Mouse (Mus musculus) layer of hippocampus, adult 2 months (tissue): ENCODE results near the gene Ablim1. TPM values are rescaled to one million over a fixed set of nuclear protein-coding genes. Genes with fewer than 3 reads are reported as not detected.

Experiments used
- DNase-seq, 2 experiments: peaks; one replicate each; pipeline ENCODE4 v3.0.0; 2022; ENCODE audit warnings: low spot score in 2 of 2
- H3K27ac ChIP-seq: fragments of 200-600 bp; 2 replicates; pipeline ENCODE4 v1.8.1; 2022
- H3K4me3 ChIP-seq: fragments of 200-600 bp; 2 replicates; pipeline ENCODE4 v1.8.1; 2022; ENCODE audit warnings: mild to moderate bottlenecking
- CTCF ChIP-seq: fragments of 200-600 bp; conservative IDR thresholded peaks from 2 replicates; pipeline ENCODE4 v1.8.1; 2022; ENCODE audit warnings: antibody characterized with exemption, mild to moderate bottlenecking, moderate library complexity
- total RNA-seq, 2 experiments: library from RNA; stranded (reverse); gene quantifications; 2 replicates each; pipeline ENCODE4 v1.2.3; 2021

Gene Ablim1
- total RNA-seq, 2 experiments from 2014 or later: 85.1 to 86.0 TPM

GRCm38 (mm10) chr19:57115670-57116069 is 199.0 kb downstream of the Ablim1 start:
- peak overlapping the region; percentile 92 for H3K27ac ChIP-seq
- no peak overlapping the region for H3K4me3 ChIP-seq
- TF ChIP-seq CTCF: peak; percentile 34

GRCm38 (mm10) chr19:57114951-57115350 is 199.8 kb downstream of the Ablim1 start:
- no peak for TF ChIP-seq CTCF
- Histone ChIP-seq H3K27ac (peak overlapping the region; percentile 10; the same call in 1 of the 2 replicates), H3K4me3 (no peak overlapping the region)
- no peak for DNase-seq

More at GRCm38 (mm10) chr19:57115670-57116069, 199.0 kb downstream of the Ablim1 start:
- DNase-seq: no peak

GRCm38 (mm10) chr19:57113975-57114374 is 200.7 kb downstream of the Ablim1 start:
- H3K4me3 ChIP-seq: no peak overlapping the region
- H3K27ac ChIP-seq: no peak overlapping the region
- no peak for TF ChIP-seq CTCF
- no peak for DNase-seq

GRCm38 (mm10) chr19:57112816-57113406 is 201.8 kb downstream of the Ablim1 start:
- H3K27ac ChIP-seq: peak overlapping the region; percentile 64; the same call in 1 of the 2 replicates
- TF ChIP-seq CTCF: no peak
- no peak for DNase-seq
- H3K4me3 ChIP-seq: no peak overlapping the region

GRCm38 (mm10) chr19:57112231-57112815 is 202.4 kb downstream of the Ablim1 start:
- no peak overlapping the region for H3K4me3 ChIP-seq
- no peak for DNase-seq
- no peak for TF ChIP-seq CTCF
- peak overlapping the region; percentile 64; the same call in 1 of the 2 replicates for H3K27ac ChIP-seq

- TF ChIP-seq CTCF: no peak
- no peak for DNase-seq
- H3K27ac ChIP-seq: no peak overlapping the region
- H3K4me3 ChIP-seq: no peak overlapping the region
Observed at GRCm38 (mm10) chr19:57111301-57111700, 203.4 kb downstream of the Ablim1 start.

GRCm38 (mm10) chr19:57109620-57110019 is 205.1 kb downstream of the Ablim1 start:
- TF ChIP-seq CTCF: no peak
- Histone ChIP-seq H3K4me3 (no peak overlapping the region), H3K27ac (peak overlapping the region; percentile 28; the same call in 1 of the 2 replicates)
- DNase-seq: no peak

GRCm38 (mm10) chr19:57106513-57106912 is 208.2 kb downstream of the Ablim1 start:
- TF ChIP-seq CTCF: no peak
- Histone ChIP-seq H3K4me3 (no peak overlapping the region), H3K27ac (peak overlapping the region; percentile 33; the same call in 1 of the 2 replicates)
- DNase-seq: no peak

- no peak for DNase-seq
- TF ChIP-seq CTCF: no peak
Observed at GRCm38 (mm10) chr19:57106031-57106430, 208.7 kb downstream of the Ablim1 start.

GRCm38 (mm10) chr19:57105156-57105555 is 209.6 kb downstream of the Ablim1 start:
- no peak for TF ChIP-seq CTCF

More at GRCm38 (mm10) chr19:57106031-57106430, 208.7 kb downstream of the Ablim1 start:
- no peak overlapping the region for H3K4me3 ChIP-seq
- H3K27ac ChIP-seq: no peak overlapping the region

GRCm38 (mm10) chr19:57104171-57104748 is 210.5 kb downstream of the Ablim1 start:
- TF ChIP-seq CTCF: no peak
- no peak overlapping the region for H3K4me3 ChIP-seq
- no peak for DNase-seq
- H3K27ac ChIP-seq: peak overlapping the region; percentile 32; the same call in 1 of the 2 replicates

More at GRCm38 (mm10) chr19:57105156-57105555, 209.6 kb downstream of the Ablim1 start:
- Histone ChIP-seq H3K27ac (no peak overlapping the region), H3K4me3 (no peak overlapping the region)
- DNase-seq: no peak

GRCm38 (mm10) chr19:57103360-57103958 is 211.3 kb downstream of the Ablim1 start:
- no peak for TF ChIP-seq CTCF
- H3K4me3 ChIP-seq: no peak overlapping the region
- DNase-seq: no peak
- H3K27ac ChIP-seq: peak overlapping the region; percentile 74

- TF ChIP-seq CTCF: no peak
- Histone ChIP-seq H3K4me3 (no peak overlapping the region), H3K27ac (peak overlapping the region; percentile 39; the same call in 1 of the 2 replicates)
- DNase-seq: no peak
Observed at GRCm38 (mm10) chr19:57101986-57102385, 212.7 kb downstream of the Ablim1 start.
